Mouse (Mus musculus): ENCODE data around the gene Ccr3.

DNA sequence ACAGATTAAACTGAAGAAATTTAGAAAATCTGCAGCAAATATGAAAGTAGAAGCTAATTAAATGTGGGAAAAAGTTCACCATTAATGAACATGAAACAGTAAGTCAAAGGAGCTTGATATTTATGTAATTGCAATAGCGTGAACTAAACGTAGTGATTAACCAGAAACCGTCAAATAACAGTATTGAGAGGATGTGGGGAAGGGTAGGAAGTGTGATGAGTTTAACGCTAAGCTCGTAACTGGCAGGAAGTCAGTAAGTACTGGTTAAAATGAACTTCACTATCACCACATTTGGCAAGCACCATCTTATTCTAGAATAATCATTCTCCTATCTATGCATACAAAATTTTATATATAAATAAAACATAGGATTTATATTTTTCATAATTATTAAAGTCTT lies 17.2 kb downstream of the Ccr3 start:
- no peak for TF ChIP-seq CTCF (IDR thresholded peaks at IDR 0.05; ENCODE audit: low read depth)
- no peak for TF ChIP-seq EP300 (IDR thresholded peaks at IDR 0.05; ENCODE audit: low read depth)
